Mouse (Mus musculus): ENCODE measurements around the gene Cryzl2.
A peak's percentile ranks its signal among the peaks of the same experiment; 100 is the strongest.

Gene Cryzl2

DNA sequence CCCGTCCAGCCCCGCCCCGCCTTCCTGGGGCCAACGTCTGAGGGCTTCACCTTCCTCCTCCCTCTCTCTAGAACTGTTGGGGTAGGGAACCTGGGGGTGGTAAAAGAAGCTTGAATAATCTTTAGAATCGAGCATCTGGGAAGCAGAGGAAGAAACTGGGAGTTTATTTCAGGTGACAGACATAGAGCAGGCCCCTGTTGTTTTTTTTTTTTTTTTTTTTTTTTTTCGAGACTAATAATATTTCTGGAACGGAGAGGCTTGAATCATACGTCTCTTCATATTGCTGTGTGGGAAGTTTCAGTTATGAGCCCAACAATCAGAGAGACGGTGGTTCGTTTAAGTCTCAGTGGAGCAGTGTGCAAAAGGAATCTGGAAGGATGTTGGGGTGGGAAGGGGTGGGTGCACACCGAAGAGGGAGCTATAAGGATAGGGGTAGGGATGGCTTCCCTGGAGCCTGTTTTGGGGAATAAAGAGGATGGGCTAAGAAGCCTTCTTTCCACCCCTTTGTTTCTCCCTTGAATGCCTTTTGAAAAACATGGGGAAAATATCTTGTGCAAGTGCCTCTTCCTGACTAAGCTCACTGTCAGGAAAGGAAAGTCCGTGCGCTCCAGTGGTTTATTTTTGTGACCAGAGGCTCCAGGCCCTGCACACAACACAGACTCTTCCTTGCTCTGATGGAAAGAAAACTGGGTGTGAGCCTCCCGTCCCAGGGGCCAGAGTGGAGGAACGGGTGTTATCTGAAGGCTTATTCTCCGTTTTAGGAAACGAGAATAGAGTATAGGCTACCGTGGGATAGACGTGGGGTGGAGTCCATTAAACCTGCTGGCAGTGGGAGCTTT lies 14.4 kb upstream of the Cryzl2 start:
- DNase-seq = no peak

DNA sequence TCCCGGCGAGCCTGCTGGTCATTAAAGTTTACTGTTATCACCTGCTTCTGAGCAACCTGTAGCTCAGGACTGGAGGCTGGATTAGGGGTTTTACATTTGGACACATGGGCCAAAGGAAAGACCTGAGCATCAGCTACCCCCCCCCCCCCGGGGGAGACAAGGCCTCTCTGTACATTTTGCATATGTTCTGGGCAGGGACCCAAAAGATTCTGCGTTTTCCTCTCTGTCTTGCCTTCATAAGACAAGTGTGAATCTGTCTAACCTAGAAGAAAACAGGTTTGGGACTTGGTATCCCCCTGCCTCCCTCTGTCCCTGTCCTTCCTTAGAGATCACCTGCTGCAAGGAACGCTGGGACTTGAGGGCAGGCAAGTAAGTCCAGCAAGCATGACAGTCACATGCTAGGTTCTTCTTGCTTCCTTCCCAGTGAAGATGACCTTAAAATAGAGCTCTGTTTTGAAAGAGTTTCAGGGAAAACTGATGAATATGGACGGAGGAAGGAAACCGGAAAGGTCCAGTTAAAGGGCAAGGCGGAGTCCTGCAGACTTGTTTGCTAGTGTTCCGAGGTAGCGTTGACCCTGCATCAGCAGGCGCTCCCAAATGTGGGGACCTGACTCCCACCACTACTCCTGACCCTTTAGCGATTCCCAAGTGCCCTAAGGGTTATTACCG lies 13.6 kb upstream of the Cryzl2 start:
- DNase-seq = no peak

DNA sequence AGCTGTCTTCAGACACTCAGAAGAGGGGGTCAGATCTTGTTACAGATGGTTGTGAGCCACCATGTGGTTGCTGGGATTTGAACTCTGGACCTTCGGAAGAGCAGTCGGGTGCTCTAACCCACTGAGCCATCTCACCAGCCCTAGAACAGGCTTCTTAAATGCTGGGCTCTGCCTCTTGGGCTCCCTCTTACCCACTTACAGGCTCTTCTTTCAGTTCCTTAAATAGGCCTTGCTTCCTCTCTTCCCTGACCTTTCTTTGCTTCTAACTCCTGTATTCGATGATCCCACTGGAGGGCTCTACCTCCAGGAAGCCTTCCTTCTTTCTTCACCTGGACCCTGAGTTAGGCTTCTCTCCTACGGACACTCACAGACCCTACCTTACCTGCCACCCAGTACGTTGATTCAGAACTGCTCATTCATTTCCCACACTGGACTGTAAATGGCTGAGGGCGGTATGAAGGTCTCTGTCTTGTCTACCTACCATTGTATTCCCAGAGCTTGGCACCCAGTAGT lies 12.9 kb upstream of the Cryzl2 start:
- no peak for DNase-seq

DNA sequence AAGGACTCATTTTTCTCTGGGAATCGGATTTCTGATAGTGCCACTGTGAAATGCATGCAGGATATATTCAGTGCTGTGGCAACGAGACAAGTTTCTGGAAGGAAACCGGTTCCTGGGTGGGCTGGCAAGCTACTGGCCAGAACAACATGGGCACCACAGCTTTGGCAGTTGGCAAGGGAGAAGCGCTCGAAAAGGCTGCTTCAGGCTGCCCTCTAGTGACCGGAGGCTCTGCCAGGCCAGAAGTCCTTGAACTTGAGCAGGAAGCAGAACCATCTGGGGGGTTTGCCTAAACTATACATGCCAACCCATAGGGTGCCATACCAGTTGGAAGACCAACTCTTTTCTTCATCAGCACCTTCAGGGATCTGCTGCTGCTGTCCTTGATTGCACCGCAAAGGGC lies 12.1 kb upstream of the Cryzl2 start:
- peak; percentile 7 to 12 for DNase-seq

DNA sequence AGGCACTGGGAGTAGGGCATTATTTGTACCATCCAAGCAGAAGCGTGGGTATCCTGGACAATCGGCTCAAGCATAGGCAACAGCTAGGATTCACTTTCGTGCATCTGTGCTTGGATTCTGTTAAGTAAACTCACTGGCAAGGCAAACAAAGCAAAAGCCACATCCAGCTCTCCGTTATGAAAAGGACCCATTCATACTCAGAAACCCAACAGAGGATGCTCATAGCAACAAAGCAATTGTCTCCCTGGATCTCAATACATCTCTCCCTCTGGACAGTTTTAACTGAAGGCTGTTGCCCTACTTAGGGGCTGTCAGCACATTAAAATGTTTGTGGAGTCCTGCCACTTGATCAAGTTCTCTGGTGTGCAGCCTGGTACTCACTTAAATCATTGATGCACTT lies 11.2 kb upstream of the Cryzl2 start:
- no peak for DNase-seq

DNA sequence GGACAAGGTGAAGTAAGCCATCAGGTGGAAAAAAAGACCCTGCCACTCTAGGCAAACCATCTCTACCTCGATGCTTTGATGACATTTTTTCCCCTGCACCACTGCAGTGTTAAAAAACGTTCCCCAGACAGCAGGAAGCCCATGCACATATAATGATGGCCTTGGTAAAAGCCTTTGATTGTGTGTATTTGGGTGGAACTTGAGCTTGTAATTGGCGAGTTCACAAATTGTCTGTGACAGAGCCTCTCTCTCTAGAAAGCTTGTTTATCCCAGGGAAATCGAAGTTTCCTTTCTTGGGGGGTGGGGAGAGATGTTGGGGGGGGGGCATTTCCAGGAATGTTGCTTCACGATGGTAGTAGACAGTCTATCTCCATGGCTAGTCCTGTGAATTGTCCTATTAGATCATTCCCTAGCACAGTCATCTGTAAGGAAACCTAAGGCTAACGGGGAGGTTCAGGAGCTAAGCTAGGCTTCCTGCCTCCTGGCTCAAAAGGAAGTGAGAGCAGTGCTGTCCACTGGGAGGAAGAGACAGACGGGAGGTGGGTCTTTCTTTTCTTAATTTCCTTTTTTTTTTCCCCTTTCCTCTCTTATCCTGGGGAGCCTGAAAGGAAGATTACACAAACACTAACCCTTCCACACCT lies 10.1 kb upstream of the Cryzl2 start:
- no peak for DNase-seq

DNA sequence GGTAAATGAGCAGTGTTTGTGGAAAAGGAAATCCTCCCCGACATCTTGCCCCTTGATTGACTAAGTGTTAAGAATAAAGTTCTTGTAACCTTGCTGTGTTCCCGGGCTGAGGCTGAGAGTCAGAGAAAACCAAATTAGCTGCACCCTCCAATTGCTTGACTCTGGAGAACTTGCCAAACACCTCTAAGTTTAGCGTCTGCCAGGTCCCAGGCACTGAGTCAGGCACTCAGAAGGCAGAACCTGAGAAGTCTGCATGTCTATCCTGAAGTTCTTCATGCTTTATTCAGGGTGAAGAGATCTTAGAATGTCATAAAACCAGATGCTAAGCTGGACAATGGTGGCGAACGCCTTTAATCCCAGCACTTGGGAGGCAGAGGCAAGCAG lies 9.6 kb upstream of the Cryzl2 start:
- DNase-seq = no peak

DNA sequence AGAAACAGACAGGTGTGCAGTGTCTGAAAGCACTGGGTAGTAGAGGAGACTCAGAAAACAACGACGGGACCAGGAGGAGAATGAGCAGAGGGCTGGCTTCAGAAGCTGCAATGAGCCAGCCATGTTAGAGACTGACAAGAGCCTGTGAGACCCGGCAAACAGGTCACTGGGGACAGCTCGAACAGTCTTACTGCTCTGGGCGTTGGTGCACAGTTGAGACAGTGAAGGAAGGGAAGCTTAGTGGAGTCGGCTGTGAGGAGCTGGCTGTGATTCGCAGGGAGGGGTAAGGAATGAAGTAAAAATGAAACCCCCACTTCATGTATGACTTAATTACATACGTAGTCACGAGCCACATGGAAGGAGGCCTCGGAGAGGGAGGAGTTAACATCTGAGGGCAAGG lies 8.8 kb upstream of the Cryzl2 start:
- no peak for DNase-seq

DNA sequence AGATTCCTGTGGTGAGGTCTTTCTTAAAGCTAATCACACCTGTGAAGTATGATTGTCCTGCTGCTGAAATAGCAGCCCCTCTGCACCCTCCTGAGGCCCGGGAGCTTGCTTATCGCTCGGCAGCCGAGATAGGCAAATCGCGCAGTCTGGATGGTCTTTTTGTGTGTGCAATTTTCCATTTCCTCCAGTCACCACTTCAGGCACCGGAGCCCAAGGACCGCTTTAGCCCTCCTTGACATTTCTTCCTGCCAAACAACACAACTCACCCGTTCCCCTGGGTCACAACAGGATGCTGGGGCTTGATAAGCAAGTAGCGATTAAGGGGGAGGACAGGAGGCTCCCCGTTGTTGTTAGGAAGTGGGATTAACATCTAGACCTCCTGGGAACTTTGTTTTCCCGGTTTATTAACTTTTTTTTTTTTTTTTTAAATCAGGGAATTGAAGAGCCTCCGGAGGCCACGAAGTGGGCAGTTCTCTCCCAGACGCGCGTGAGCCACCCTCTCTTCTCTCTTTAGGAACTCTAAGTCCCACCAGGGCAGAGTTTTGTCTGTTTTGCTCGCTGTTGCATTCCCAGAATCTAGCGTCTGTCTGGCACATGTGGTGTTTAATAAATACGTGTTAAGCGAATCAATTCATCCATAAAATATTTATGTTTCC lies 8.3 kb upstream of the Cryzl2 start:
- no peak for DNase-seq

DNA sequence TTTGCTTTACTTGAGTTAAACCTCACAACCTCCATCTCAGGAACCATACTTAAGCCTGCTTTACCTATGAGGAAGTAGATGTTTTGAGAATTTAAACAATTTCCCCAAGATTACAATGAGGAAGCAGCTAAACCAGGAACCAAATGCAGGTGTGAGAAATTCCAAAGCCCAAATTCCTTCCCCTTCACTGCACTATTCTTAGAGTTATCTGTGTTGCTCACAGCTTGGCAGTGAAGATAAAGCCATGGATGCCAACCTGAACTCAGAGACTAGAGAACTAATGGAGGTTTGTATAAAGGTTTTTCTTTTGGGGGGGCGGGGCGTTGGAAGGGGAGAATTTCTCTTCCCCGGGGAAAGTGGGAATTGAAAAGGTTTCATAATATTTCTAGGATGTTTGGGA lies 6.1 kb upstream of the Cryzl2 start:
- no peak for DNase-seq

DNA sequence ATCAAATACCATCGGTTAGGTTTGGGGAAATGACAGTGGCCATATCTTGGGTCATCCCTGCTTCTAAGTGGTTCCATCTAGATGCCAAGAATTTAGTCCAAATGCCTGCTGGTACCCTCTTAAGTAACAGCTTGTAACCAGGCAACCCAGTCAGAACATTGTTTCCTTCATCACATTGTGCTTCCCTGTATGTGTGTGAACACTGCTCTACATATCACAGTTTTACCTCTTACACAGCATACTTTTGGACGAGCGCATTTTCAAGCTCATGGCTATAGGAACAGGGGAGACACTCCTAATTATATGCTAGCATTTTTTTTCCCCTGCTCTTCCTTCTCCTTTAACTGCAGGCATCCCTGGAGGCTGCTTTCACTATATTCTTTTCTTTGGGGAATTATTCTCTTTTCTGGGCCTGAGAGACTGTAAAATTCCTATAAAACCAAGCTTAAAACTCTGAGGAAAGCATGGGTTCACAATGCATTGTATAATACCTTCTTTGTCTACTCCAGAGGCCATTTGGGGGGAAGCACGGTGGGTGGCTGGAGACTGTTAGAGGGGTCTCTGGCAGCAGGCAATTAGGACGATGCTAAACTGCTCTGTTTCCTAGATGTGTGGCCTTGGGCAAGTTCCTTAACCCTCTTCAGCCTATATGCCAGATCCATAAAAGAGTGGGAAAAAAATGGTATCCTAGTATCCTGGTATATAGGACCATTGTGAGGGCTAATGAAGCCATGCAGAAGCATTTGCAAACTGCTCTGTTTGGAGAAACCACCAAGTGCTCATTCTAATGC lies 5.4 kb upstream of the Cryzl2 start:
- no peak for DNase-seq

DNA sequence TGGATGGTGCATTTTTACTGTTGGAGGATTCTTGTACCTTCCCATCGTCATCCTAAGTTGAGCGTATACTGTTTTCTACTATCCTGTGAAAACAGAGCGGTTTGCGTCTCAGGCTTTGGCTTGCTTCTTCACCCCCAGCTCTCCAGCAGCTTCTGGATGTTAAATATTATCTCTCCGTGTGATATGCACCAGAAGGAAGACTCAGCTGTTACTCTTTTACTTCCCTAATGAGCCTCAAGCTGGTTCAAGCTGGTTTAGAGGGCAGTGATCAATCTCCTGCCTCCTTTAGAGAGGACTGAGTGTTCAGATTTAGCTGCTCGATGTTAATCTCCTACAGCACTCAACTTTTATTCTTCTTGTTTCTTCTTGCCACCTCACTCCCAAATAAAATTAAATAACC lies 3.5 kb upstream of the Cryzl2 start:
- no peak for DNase-seq

DNA sequence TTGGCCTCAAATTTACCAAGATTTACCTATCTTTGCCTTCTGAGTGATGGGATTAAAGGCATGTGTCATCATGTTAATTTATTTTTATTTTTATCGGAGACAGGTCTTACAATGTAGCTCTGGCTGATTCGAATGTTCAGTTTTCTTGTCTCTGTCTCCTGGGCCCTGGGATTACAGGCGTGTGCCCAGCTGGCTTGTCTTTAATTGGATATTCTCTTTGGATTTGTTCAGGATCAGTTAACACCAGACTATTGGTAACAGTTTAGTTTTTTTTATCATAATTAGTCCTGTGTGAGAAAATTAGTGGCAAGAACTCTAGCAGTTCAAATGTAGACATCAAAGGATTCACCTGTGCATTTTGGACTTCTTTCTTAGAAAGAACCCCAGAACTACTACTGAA lies 588 bp upstream of the Cryzl2 start:
- DNase-seq = no peak

DNA sequence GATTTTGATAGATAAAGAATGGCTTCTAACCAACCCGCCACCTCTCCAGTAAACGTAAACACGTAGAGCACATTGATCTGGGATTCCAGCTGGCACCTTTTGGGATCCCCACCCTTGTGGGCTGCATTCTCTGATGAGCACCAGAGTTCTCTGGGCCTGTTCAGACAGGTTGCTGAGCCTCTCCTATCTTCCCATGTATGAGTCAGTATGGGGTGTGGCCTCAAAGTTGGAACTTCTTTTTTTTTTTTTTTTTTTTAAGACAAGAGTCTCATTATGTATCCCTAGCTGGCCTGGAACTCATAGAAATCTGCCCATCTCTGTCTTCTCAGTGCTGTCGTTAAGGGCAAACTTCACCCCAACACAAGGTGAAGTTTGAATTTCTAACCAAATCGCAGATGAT lies 1.5 kb downstream of the Cryzl2 start:
- no peak for DNase-seq

DNA sequence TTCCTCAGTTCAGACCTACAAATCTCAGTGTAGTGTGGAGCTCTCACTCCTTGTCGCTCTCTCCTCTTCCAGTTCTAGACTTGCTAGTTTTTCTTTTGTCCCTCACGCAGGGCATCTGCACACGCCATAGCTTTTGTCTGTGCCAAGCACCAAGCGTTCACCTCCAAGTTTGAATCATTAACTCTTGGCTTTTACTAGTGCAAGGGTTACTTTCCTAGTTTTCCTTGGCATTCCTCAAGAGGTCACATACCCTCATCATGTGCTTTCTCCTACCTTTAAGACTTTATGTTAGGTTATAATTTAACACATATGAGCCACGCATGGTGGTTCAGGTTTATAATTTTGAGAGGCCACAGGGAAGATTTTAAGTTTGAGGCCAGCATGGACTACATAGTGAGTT lies 2.9 kb downstream of the Cryzl2 start:
- no peak for DNase-seq

DNA sequence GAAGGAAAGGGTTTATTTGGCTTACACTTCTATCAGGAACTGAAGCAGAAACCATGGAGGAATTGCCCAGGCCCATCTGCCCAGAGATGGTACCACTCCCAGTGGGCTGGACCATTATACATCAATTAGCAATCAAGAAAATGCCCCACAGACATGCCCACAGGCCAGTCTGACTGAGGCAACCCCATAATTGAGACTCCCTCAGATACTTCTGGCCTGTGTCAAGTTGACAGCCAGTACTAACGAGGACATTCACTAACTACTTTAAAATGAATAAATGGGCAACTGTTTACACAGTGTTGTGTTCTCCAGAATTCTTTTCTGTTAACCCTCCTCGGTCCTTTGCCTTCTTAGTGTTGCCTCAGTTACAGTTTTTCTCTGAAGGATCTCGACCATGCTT lies 4.0 kb downstream of the Cryzl2 start:
- no peak for DNase-seq

DNA sequence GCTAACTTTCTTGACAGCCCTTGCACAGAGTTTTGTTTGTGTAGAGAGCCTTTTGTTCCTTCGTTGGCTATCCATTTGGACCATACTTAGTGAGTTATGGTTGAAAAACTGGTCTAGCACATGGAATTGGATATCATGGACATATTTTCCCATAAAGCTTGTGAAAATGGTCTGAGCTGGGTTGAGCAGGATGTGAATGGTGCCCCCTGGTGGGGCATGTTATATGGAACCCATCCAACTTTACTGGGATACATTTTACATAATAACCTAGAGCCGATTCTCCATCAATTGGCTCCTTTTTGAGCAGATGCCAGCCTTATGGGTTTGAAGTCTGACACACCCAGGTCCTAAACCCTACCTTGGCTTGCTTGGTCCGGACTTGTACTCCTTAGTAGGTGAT lies 6.8 kb downstream of the Cryzl2 start:
- DNase-seq = peak in 1 of 2 experiments; percentile 7

DNA sequence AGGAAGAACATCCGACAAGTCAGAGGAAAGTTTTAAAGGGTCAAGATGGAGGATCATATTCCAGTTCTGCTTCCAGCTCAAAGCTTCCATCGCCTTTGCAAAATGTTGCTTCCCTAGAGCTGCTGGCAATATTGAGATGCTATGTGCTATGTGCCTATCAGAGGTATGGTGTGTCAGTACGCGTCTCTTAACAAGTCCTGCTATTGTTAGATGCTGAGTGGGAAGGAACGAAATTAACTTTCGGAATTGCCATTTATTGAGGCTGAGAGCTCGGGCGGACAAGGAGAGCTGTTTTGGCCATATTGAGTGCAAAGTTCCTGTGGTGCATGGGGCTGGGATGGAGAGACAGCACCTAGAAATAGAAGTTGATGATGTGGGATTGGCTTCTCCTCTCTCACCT lies 9.5 kb downstream of the Cryzl2 start:
- no peak for DNase-seq

DNA sequence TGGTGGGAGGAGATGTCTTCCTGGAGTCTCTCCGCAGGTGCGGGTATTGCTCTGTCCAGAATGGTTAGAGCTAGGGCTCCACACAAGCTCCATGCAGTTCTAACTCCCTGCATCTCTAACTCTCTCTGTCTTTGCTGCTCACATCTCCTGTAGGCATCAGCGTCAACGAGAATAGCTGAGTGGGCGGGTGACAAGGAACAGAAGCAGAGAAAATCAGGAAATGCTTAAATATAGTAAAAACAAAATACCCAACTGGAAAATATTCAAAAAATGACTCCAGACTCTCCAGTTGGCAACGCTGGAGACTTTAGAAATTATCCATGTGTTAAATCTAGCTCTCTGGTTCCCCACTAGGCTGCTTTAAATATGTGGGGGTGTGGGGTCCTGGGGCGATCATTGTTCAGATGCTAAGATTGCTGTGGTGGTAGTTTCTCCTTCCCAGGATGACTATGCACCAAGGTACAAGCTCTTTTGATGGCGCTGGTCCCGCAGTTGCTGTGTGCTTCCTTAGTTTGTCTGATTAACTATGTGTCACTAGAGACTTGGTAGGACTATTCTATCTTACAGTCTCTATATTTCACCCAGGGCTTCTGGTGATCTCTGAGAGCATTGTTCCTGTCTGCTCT lies 12.5 kb downstream of the Cryzl2 start:
- DNase-seq = no peak

DNA sequence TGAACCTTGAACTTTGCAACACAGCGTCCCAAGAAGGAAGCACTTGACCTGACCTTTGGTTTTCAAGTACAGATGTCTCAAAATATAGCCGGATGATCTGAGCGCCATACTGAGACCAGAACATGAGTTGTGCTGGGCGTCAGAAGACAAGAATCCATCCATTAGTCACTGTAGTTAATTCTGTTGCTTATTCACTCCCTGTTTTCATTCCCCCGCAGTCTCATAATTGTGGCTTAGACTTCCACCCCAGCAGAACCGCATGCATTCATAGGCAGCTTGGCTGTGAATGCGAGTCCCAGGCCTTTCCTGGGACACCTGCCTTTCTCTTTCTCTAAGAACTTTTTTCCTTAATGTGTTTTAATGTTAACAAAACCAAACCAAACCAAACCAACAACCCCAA lies 14.3 kb downstream of the Cryzl2 start:
- no peak for DNase-seq

DNA sequence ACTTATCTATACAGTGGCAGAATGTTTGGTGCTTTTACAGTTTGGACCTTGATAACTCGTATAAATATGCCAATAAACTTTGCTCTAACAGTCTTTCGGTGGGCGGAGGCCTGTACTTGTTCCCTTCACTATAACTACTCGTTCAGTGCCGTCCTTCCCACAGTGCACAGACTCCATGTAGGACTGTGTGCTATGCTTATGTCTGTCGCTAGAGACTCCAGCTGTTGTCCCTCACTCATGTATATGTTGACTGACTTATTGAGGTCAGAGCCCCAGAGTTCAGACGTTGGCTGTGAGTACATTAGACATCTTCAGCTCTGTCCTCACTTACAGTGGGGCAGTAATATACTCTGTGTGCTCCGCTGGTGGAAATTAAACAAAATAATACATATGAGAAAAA lies 16.5 kb downstream of the Cryzl2 start:
- DNase-seq = no peak

DNA sequence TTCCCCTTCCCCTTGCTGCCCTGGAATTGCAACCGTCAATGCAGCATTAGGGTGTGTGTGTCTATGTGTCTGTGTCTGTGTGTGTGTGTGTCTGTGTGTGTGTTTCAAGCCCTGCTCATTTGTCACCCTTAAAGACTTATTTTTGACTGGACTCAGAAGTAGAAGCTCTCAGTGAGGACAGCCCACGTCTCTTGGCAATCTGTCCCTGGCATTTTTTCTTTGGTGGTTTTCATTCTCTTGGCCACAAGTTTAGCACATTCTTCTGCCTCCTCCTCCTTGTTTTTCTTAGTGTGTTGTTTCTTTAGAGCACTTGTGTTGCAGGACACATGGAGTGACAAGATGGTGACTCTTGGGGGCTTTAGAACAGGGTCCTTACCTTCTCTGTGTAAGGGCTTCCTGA lies 17.9 kb downstream of the Cryzl2 start:
- no peak for DNase-seq

Measured in thymus, postnatal 36 days (tissue).